Mouse (Mus musculus): ENCODE measurements around the gene Spag7. TPM values are rescaled to one million over a fixed set of nuclear protein-coding genes. Genes with fewer than 3 reads are reported as not detected.

Gene Spag7
- total RNA-seq, 2 experiments from 2014 or later: 50.1 to 52.9 TPM

- intact Hi-C loops (cut with DNase I): loop anchor here (5.0 kb wide), 1 partner anchor 65 kb away; no protein-coding TSS in a partner anchor
- peak in 1 of 2 experiments; percentile 67 for DNase-seq (ENCODE audit: extremely low spot score in 1 of 2, low spot score in 2 of 2)
These were observed 17.8 kb upstream of the Spag7 start for GRCm38 (mm10) chr11:70686901-70687566.

GRCm38 (mm10) chr11:70683640-70684039 lies 14.4 kb upstream of the Spag7 start:
- intact Hi-C loops (cut with DNase I): no loop called here
- no peak for DNase-seq (ENCODE audit: extremely low spot score in 1 of 2, low spot score in 2 of 2)

GRCm38 (mm10) chr11:70681897-70682581 lies 12.8 kb upstream of the Spag7 start:
- DNase-seq (ENCODE audit: extremely low spot score in 1 of 2, low spot score in 2 of 2): peak; percentile 53 to 68
- intact Hi-C loops (cut with DNase I): no loop called here

GRCm38 (mm10) chr11:70681170-70681569 lies 12.0 kb upstream of the Spag7 start:
- intact Hi-C loops (cut with DNase I): no loop called here
- no peak for DNase-seq (ENCODE audit: extremely low spot score in 1 of 2, low spot score in 2 of 2)

GRCm38 (mm10) chr11:70679894-70680293 lies 10.7 kb upstream of the Spag7 start:
- intact Hi-C loops (cut with DNase I): no loop called here

GRCm38 (mm10) chr11:70679361-70679760 lies 10.1 kb upstream of the Spag7 start:
- intact Hi-C loops (cut with DNase I): no loop called here
- no peak for DNase-seq (ENCODE audit: extremely low spot score in 1 of 2, low spot score in 2 of 2)

More at GRCm38 (mm10) chr11:70679894-70680293, 10.7 kb upstream of the Spag7 start:
- peak in 1 of 2 experiments; percentile 29 for DNase-seq (ENCODE audit: extremely low spot score in 1 of 2, low spot score in 2 of 2)

GRCm38 (mm10) chr11:70678576-70678975 lies 9.4 kb upstream of the Spag7 start:
- peak in 1 of 2 experiments; percentile 10 for DNase-seq (ENCODE audit: extremely low spot score in 1 of 2, low spot score in 2 of 2)
- intact Hi-C loops (cut with DNase I): no loop called here

- peak in 1 of 2 experiments; percentile 18 for DNase-seq (ENCODE audit: extremely low spot score in 1 of 2, low spot score in 2 of 2)
- intact Hi-C loops (cut with DNase I): no loop called here
These were observed 8.9 kb upstream of the Spag7 start for GRCm38 (mm10) chr11:70678092-70678491.

GRCm38 (mm10) chr11:70674501-70674900 lies 5.3 kb upstream of the Spag7 start:
- intact Hi-C loops (cut with DNase I): no loop called here
- peak in 1 of 2 experiments; percentile 36 for DNase-seq (ENCODE audit: extremely low spot score in 1 of 2, low spot score in 2 of 2)

- peak in 1 of 2 experiments; percentile 12 for DNase-seq (ENCODE audit: extremely low spot score in 1 of 2, low spot score in 2 of 2)
- intact Hi-C loops (cut with DNase I): no loop called here
These were observed 4.8 kb upstream of the Spag7 start for GRCm38 (mm10) chr11:70674014-70674413.

- intact Hi-C loops (cut with DNase I): no loop called here
- peak in 1 of 2 experiments; percentile 25 for DNase-seq (ENCODE audit: extremely low spot score in 1 of 2, low spot score in 2 of 2)
These were observed 2.3 kb upstream of the Spag7 start for GRCm38 (mm10) chr11:70671333-70672047.

GRCm38 (mm10) chr11:70670483-70670882 lies 1.3 kb upstream of the Spag7 start:
- DNase-seq (ENCODE audit: extremely low spot score in 1 of 2, low spot score in 2 of 2): peak in 1 of 2 experiments; percentile 39
- intact Hi-C loops (cut with DNase I): no loop called here

GRCm38 (mm10) chr11:70669582-70670345 lies 548 bp upstream of the Spag7 start:
- DNase-seq (ENCODE audit: extremely low spot score in 1 of 2, low spot score in 2 of 2): peak; percentile 63 to 87
- intact Hi-C loops (cut with DNase I): no loop called here

- intact Hi-C loops (cut with DNase I): no loop called here
- DNase-seq (ENCODE audit: extremely low spot score in 1 of 2, low spot score in 2 of 2): peak in 1 of 2 experiments; percentile 88
These were observed 863 bp downstream of the Spag7 start for GRCm38 (mm10) chr11:70668335-70668770.

- intact Hi-C loops (cut with DNase I): no loop called here
- peak in 1 of 2 experiments; percentile 12 for DNase-seq (ENCODE audit: extremely low spot score in 1 of 2, low spot score in 2 of 2)
These were observed 1.7 kb downstream of the Spag7 start for GRCm38 (mm10) chr11:70667271-70668150.

GRCm38 (mm10) chr11:70666687-70667086 lies 2.5 kb downstream of the Spag7 start:
- intact Hi-C loops (cut with DNase I): no loop called here
- DNase-seq (ENCODE audit: extremely low spot score in 1 of 2, low spot score in 2 of 2): no peak

GRCm38 (mm10) chr11:70664741-70665140 lies 4.5 kb downstream of the Spag7 start:
- intact Hi-C loops (cut with DNase I): no loop called here
- DNase-seq (ENCODE audit: extremely low spot score in 1 of 2, low spot score in 2 of 2): no peak

- intact Hi-C loops (cut with DNase I): no loop called here
- no peak for DNase-seq (ENCODE audit: extremely low spot score in 1 of 2, low spot score in 2 of 2)
These were observed 5.3 kb downstream of the Spag7 start for GRCm38 (mm10) chr11:70663957-70664356.
